Mouse (Mus musculus) spleen, adult 18-20 months (tissue): ENCODE data around the gene Ank.
"Not testable (repeated sequence)": the region's sequence is repeated elsewhere in the genome, so short reads cannot be mapped to it uniquely, and the experiment has no call there.

Experiments
- DNase-seq, 2 experiments: peaks; one replicate each; pipeline ENCODE4 v3.0.0; 2022; ENCODE audit warnings: mixed read lengths in 2 of 2

The Ank gene

DNA sequence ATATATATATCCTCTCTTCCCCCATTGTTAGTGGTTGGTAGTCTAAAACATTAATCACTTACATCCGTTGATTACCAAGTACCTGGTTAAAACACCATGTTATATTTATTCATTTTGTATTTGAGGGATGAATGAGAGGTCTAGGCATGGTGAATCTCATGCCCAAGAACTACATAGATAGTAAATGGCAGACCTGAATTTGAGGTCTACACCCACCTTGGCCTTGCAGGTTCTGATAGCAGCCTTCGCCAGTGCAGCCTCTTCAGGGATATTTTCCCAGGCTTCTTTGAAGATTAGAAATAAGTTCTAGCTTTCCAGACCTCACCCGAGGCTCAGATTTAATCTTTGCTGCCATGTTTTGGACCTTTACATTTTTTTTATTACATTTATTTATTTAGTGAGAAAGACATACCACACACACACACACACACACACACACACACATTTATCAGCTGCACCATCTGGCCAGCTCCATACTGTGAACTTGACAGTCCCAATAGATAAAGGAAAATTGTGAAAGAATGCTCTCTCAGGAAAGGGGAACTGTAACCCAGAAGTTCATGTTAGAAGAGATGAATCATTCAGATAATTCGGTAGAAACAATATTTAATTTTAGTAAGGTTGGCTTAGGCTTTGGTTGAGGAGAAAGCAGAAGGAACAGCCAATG, 2.5 kb downstream of the Ank start:
- DNase-seq, result no peak

DNA sequence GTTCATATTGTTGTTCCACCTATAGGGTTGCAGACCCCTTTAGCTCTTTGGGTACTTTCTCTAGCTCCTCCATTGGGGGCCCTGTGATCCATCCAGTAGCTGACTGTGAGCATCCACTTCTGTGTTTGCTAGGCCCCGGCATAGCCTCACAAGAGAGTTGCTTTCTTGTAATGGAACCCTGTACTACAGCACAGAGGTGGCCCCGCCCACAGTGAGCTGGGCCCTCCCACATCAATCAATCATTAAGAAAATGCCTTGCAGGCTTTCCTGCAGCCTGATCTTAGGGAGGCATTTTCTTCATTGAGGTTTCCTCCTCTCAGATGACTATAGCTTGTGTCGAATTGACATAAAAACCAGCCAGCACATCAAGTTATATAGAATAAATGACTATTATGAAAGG, 3.9 kb downstream of the Ank start:
- DNase-seq, result not testable (repeated sequence)

DNA sequence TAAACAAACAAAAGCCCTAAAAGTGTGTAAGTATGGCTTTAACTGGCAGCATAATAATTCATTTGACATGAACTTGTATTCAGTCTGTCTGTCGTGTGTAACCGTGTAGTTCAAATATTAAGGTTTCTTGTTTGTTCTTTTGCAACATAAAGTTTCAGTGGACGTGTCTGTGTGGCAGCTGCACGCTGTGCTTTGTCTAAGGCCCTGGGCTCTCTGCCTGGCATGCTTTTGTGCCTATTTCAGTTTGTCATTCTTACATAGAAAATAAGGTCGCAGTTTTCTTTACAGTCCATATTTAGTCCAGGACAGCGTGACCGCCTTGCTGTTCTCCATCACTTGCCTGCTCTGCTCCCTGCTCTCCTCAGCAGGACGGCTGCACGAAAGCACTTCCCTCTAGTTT, 5.8 kb downstream of the Ank start:
- DNase-seq, result no peak

DNA sequence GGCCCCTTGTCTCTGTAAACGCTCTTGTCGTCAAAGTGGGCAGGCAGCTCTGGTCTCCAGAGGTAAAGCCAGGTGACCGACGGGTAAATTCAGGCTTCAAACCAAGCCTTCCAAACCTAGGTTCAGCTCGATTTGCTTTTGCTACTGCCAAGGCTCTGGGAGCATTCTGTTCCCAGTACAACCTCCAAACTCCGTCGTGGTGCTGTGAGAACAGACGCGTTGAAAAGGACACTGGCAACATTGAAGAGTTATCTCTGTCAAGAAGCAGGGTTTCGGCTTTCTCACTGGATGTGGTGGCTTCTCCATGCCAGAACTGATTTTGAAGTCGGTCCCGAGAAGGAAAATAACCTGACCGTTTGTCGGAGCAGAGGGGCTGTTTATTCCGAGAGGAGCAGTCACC, 9.5 kb downstream of the Ank start:
- DNase-seq, result no peak

DNA sequence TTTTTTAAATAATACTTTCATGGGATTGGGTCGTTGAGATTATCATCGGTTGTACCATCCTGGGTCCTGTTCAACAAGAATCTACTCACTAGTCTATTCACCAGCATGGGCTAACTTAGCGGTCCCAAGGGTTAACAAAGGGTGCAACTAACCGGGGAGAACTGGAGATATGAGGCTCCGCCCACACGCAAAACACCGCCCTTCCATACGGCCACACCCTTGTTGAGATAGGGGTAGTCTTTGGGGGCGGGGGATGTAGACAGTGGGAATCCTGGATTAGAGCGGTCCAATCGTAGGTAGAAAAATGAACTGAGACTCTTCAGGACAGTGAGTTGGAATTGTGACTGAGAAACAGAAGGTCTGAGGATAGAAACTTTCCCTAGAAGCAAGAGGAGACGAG, 10.2 kb downstream of the Ank start:
- no peak for DNase-seq

DNA sequence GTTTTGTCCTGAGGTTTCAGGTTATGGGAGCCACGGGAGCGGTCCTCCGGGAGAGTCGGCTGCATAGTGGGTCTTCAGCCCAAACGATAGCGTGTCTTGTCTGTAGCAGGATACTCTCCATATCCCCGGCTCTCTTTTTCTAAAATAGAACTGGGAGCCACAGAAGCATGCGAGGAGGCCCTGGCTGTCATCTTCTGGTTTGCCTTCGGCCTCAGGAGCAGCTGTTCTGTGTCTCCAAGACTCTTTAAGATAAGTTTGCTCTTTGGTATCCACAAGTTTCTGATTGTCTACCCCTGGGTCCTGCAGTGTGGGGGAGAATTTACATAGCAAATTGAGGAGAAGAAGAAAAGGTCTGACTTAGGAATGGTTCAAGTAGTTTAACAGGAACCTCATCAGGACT, 10.7 kb downstream of the Ank start:
- no peak for DNase-seq

DNA sequence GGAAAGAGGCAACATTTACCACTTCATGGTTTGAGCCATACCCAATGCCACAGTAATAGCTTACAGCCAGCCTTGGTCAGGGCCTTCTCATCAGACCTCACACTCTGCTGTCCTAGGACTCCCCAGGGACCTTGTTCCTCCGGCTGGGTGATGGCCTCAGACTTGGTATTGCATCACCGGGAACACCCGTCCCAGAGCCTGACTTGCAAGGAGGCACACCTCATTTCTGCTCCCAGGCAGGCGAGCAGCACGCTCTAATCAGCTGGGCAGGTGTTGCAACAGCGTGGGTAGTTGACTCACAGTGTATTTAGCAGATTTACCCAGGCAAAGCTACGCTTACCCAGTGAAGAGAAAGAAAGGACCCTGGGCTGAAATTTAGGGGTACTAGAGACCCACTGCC, 11.2 kb downstream of the Ank start:
- DNase-seq, result no peak

DNA sequence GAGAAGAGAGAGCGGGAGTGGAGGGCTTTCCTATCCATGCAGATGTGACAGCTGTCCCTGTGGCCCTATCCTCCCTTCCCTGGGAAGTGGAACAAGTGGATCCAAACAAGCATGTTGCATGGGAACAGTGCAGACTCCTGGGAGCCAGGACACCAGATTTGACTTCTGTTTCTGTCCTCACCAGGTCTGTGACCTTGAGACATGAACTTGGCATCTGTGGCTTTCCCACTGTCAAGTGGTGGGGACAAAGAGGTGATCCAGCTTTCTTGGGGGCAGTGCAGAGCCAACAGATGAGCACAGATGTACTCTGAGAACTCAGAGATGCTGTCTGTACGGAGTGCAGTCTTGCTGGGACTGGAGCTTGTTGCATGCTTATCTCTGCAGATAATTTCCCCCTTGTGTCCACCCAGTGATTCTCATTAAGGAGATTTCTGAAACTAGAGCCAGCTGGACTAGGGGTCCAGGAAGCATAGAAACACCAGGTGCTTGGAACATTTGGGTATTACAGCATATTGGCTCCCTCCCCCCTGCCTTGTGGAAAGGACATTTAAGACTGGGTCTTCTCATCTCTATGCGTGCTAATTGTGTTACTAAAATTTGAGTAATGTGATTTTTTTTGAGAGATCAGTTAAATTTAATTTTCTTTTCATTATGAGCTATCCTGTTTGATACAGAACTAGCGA, 14.0 kb downstream of the Ank start:
- no peak for DNase-seq

DNA sequence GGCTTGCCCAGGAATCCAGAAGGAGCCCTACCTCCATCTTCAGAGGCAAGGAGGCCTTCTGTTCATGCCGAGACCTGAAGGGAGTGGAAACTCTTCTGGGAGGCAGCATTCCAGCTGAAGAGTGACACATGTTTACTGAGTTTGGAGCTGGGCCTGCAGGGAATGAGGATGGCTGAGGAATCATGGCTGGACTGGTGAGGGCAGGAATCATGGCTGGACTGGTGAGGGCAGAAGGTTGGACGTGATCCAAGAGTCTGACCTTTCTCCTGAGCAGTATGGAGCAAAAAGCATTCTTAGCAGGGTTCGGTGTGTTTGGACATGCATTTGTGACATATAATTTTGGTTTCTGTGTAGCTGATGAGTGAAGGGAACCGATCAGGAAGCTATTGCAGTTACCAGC, 15.5 kb downstream of the Ank start:
- no peak for DNase-seq

DNA sequence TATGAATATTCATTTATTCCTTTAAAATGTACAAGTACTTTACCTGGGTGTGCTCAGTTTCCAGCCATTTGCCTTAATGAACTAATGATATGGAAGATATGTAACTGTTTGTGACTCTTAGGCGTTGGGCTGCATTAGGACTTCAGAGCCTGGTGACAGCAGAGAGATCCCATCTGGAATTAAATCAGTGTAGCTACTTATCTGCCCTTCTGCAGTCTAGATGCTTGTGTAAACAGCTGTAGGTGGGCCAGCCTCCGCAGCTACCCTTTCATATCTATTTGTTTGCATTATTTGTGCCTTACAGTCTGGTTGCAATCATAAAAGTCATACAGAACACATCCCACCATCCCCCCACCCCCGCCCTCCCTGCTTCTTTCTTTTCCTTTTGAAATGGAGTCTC, 16.7 kb downstream of the Ank start:
- DNase-seq, result no peak

DNA sequence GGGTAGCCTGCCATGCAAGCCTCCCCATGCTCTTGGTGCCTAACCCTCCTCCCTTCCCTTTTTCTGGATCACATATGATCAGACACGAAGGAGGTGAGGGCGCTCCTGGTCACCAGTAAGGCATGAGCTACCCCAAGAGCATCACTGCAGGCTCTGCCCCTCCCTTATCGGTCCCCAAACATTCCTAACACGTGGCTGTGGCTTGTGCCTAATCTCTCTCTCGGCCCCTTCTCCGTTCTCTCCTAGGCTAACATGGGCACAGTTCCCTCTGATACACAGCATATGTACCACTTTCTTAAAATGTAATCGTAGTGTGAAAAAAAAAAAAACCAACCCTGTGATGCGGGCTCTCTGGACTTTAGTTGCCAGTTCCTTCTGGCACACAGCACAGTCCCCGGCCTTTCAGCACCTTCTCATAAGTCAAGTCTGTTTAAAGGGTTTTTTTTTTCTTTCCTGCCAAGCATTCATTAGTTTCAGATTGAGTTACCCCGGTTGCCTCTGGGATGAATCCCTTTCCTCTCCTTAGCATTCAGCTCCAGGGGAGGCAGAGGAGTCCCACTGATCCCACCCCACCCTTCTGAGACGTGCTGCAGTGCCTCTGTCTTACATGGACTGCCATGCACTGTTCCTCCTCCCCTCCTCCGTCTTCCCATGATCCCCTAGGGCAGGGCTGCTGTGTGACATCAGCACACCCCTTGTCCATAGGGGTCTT, 19.2 kb downstream of the Ank start:
- DNase-seq, result no peak

DNA sequence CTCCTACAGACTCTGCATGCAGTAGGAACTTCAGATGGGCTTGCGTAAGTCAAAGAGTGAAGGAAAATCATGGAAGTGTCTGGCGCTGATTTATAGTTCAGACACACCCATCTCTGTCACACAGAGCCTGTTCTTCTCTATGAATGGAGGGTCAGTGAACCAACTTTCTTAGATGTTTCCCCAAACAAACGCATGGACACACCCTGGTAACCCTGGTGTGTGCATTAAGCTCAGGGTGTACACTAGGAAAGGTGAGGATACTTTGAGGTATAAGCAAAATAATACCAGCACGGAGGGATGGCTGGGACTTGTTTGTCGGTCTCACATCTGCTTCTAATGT, 19.8 kb downstream of the Ank start:
- DNase-seq, result no peak

DNA sequence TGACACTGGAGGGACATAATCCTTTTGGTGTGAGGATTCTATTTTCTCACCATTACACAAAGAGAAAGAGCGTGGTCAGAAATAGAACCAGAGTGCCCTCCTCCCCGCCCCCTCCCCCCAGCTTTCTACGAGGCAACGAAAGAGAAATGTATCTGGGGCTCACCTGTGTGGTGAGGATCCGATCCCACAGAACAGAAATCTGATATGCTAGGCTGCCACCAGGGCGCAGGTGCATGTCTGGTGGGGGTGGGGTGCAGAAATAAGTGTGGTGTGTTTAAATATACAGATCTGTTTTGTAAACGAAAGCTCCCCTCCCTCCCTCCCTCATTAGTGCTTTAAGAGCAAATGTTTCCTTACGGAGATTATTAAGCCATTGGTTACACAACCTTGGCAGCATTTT, 20.6 kb downstream of the Ank start:
- no peak for DNase-seq

DNA sequence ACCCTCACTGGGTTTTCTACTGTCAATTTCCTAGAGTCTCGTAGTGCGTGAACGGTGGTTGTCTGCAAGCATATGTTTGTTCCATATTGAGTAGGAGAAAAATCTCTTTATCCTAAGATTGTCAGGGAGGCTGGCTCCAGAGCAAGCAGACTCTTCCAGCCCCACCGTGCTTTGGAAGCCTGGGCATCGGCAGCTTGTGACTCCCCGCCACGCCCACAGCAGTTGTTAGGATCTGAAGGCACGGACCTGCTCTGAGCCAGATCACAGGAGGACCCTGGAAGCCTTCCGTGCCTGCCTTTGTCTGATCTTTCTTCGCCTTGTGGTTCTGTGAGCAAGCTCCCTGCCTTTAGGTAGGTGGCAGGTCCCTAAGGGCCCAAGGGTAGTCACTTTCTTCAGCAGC, 21.6 kb downstream of the Ank start:
- DNase-seq, result no peak

DNA sequence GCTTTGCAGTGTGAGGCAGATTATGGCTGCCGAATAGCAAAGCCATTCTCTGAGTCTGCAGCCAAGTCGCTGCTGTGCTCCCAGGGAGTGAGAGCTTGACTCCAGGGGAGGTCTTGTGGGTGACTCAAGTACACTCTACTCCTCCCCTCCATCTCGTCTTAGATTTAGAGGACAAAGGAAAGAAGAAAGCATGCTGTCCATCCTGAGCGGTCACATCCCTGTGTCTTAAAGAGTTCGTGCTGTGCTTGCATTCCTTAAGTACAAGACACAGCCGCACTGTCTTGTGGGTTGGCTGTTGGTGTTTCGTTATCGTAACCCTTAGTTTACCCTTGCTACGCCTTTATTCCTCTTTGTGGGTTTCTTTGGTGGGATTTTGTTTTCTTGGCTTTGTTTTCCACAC, 24.2 kb downstream of the Ank start:
- no peak for DNase-seq

DNA sequence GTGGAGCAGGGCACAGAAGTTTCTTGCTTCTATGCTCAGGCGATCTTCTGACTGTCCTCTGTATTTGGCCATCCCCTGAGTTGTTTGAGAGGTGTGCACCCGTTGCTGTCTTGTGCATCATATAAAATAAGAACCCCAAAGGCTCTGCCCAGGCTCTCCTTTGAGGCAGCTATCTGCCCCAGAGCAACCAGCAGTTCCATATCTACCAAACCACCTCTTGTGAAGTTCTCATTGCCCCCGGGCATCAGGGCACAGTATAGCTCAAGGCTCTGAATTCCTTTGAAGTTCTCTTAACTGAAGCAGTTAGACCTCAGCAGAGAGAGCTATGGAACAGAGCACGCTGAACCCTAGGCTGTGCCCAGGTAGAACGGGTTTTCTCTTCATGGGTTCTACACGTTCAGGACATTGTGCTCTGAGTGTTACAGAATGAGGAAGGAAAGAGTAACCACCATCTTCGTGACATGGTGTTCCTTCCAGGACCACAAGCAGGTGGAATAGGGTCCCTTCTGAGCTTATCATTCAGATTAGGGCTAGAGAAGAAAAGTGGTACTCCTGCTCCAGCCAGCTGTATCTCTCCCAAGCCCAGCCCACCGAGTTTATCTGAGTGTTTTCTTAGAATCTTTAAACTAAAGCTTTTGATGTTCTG, 25.1 kb downstream of the Ank start:
- DNase-seq, result no peak

DNA sequence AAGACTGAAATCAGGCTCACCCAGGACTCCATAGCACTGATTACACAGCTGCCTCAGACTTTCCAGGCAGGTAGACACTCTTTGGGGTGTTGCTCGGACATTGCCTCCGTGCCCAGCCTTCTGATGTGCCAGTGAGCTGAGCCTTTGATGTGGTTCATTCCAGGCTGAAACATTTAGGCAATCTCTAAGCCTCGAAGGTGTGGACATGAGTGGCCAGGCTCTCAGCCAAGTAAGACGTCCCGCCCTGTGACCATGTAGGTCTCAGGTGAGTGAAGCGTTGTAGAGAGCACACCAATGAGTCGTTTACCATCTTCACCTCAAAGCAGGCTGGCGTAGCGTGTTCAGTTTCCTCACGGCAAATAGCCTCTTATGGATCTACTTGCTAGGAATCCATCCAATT, 25.7 kb downstream of the Ank start:
- DNase-seq, result no peak

DNA sequence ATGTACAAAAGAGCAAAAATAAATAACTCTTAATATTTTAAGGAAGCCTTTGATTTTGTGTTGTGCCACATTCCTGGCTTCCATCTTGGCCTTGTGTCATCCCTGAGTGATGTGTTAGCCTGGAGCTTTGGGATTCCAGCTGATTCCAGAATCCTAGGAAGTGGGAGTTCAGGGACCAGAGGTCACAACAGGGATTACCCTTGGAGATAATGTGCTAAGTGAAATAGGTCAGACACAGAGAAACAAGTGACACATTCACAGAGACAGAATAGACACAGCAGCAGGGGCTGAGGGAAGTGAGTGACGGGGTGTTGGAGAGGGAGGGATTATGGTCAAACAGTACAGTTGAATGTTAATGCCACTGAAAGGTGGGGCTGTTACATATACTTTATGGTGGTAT, 26.3 kb downstream of the Ank start:
- no peak for DNase-seq

DNA sequence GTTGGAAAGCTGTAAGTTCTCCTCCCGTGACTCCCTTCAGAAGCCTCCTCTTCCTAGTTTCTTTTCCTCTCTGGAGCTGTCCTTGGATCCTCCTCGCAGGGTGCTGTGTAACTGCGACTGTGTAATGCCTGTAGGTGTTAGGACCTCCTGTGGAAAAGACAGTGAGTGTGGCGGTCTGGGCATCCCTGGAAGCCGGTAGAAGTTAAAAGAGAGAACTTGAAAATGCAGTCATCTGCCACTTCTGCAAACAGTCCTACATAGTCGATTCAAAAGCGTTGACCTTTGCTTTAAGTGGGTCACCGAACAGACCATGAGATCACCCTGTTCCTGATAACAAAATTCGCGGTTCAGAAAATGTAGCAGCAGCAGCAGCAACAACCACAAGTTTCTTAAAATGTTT, 27.0 kb downstream of the Ank start:
- no peak for DNase-seq

DNA sequence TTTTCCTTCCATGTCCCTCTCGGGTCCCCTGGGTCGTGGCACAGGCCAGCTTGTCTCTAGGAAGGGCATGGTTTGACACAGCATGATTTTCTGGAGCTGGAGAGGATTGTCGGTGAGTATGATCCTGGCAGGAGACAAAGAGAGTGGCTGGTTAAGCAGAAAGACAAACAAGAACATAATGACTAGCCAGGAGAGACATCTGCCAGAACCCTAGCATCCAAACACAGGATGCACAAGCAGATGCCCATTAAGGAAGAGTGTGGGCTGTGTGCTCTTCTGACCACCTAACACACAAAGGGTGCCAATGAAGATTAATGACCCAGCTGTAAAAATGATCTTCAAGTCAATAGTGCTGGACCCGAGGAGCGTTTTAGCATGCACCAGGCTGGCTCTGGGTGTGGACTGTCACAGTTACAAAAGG, 29.5 kb downstream of the Ank start:
- no peak for DNase-seq

DNA sequence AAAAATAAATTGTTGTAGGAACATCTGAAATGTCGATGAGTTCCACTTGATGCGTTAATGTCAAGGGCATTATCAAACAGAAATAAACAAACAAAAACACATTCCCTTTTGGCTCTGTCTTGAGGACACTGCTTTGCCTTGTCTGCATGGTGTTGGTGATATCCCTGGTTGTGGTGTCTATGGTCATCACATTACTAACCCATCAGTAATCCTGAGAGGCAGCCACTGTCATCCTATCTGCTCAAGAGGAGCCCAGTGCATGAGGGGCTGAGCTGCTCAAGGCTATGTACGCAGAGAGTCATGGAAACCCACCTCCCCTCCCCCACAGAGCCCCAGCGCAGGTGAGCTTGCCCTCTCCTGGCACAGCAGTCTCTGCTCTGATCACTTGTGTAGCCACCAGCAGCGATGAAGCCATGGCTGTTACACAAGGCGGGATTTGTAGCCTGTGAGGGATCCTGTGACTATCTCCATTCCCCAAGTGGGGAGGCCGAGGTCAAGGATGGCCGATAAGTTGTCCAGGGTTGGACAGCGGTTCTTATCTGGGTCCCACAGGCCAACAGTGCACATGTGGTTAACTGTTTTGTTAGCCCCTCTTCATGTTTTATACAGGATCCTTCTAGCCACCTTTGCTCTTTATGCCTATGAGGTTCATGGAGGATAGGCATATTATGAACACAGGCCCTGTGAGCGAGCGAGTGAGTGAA, 30.3 kb downstream of the Ank start:
- no peak for DNase-seq

DNA sequence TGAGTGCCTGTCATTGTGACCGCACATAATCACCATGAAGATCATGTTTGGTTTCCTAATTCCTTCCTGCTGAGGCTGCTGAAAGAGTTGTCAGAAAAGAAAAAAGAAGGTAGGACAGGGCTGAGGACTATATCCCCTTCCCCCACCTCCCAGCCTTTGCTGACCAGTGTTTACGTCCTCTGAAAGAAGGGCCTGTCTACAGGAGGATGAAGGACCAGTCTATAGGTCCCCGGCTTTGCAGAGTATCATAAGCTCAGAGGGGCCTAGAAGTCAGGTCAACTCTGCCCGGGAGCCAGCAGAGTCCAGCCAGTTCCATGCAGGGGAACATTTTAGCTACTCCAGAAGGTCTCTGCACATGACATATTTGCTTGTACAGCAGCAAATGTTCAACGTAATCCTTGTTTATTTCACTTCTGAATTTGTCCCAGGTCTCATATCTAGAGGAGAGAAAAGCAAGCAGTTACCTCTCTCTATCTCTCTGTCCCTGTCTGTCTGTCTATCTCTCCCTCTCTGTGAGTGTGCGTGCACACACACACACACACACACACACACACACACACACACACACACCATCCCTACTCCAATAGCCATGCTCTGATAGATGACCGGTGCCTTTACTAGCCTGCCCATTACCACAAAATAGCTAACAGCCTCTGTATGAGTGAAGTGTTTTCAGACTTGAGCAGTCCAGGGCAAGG, 31.0 kb downstream of the Ank start:
- DNase-seq, result no peak

DNA sequence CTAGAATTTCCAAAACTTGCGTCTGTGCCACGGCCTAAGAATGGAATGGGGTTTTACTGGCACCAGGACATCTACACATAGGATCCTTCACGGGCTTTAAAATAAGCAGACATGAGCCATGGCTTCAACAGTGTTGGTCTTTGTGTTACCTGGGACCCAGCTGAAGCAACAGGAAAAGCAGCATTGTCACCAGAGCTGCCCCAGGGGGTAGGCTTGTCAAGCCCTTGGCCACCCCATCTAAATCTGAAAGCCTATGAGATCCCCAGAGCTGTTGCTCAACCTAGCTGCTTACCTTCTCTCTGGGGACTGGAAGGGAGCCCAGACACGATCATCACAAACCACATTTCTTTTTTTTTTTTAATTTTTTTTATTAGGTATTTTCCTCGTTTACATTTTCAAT, 31.6 kb downstream of the Ank start:
- no peak for DNase-seq
